Mouse (Mus musculus) intestine, embryonic 14.5 days (tissue): Measurements from ENCODE around the gene Mospd3. TPM values are rescaled to one million over a fixed set of nuclear protein-coding genes. Genes with fewer than 3 reads are reported as not detected.

ENCODE experiments used
- ATAC-seq: fragments of 200-750 bp; cut with Nextera tagmentation; replicated peaks from 2 replicates; pipeline ENCODE4 v1.8.0; 2017; ENCODE audit warnings: low read depth, moderate number of reproducible peaks, moderate TSS enrichment, moderate library complexity; ENCODE audit not compliant: low FRiP score, low TSS enrichment
- DNase-seq: peaks from one replicate; pipeline ENCODE4 v3.0.0-alpha.2; 2018; ENCODE audit warnings: low spot score
- H3K27ac ChIP-seq: fragments of 300-500 bp; sonication (generic); 2 replicates; pipeline ENCODE4 v1.5.1; 2014; ENCODE audit warnings: low read depth, mild to moderate bottlenecking, control low read depth
- H3K27me3 ChIP-seq: fragments of 300-500 bp; sonication (generic); replicated peaks from 2 replicates; pipeline ENCODE4 v1.6.1; 2014; ENCODE audit warnings: low read length, control low read depth; ENCODE audit not compliant: control insufficient read depth, insufficient read depth
- H3K36me3 ChIP-seq: fragments of 300-500 bp; sonication (generic); 2 replicates; pipeline ENCODE4 v1.6.1; 2014; ENCODE audit warnings: low read length, control low read depth; ENCODE audit not compliant: control insufficient read depth, insufficient read depth
- H3K4me1 ChIP-seq: fragments of 300-500 bp; sonication (generic); replicated peaks from 2 replicates; pipeline ENCODE4 v1.6.1; 2014; ENCODE audit warnings: low read length, control low read depth, mixed read lengths; ENCODE audit not compliant: control insufficient read depth, insufficient read depth
- H3K4me2 ChIP-seq: fragments of 300-500 bp; sonication (generic); 2 replicates; pipeline ENCODE4 v1.6.1; 2014; ENCODE audit warnings: low read length
- H3K4me3 ChIP-seq: fragments of 300-500 bp; sonication (generic); 2 replicates; pipeline ENCODE4 v1.5.1; 2014; ENCODE audit warnings: low read depth, low read length, control low read depth, mixed read lengths
- H3K9ac ChIP-seq: fragments of 300-500 bp; sonication (generic); 2 replicates; pipeline ENCODE4 v1.6.1; 2014; ENCODE audit warnings: mild to moderate bottlenecking, low read length
- H3K9me3 ChIP-seq: fragments of 300-500 bp; sonication (generic); 2 replicates; pipeline ENCODE4 v1.6.1; 2016; ENCODE audit warnings: low read length, control low read depth; ENCODE audit not compliant: control insufficient read depth
- WGBS: fragments of 180-500 bp; shearing (Covaris S2); extraction: QIAGEN DNeasy Blood & Tissue Kit; methylation state at CpG from one replicate; pipeline ENCODE4 v1.1.7; 2014; 5-methylcytosine and 5-hydroxymethylcytosine counted together
- polyA plus RNA-seq: library from polyadenylated mRNA; unstranded; fragments of >200 nt; fragmentation: Nextera tagmentation; extraction: Ambion mirVana; gene quantifications from 2 replicates; pipeline ENCODE4 v1.2.1, GENCODE M21; 2014

Gene Mospd3
- polyA plus RNA-seq, 1 experiment from 2014 or later, result 29.0 TPM

GRCm38 (mm10) chr5:137566416-137566815, 34.4 kb downstream of the Mospd3 start:
- 92% methylated on average over 5 of the region's 5 CpGs for WGBS
- no peak for DNase-seq

GRCm38 (mm10) chr5:137565744-137566143, 35.1 kb downstream of the Mospd3 start:
- H3K9ac ChIP-seq, result no peak overlapping the region
- DNase-seq (no peak), ATAC-seq (no peak)

More at GRCm38 (mm10) chr5:137566416-137566815, 34.4 kb downstream of the Mospd3 start:
- Histone ChIP-seq H3K36me3 (no peaks in the 10 kb centered on the region), H3K9me3 (no peaks in the 10 kb centered on the region), H3K9ac (no peak overlapping the region), H3K4me1 (0 out of 2 replicates have a peak, but pooled peaks cover 2% of the 10 kb centered on the region), H3K4me3 (no peak overlapping the region), H3K27ac (no peak overlapping the region), H3K27me3 (no peaks in the 10 kb centered on the region), H3K4me2 (no peak overlapping the region)
- no peak for ATAC-seq

DNA sequence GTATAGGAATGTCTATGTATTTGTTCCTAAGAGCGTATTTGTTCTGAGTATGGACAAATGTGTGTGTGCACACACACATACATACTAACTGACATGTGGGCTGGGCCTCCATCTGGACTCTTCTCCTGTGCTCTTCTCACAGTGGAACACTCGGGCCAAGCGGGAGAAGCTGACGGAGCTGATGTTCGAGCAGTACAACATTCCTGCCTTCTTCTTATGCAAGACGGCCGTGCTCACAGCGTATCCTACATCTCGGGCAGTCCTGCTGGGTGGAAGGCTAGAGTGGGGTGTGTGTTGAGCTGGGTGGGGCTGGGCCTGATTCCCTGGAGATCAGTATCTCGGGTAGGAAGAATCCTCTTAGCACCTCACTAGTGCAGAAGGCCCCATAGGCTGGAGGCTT, 37.9 kb downstream of the Mospd3 start:
- 76% methylated on average over 10 of the region's 10 CpGs for WGBS
- no peaks in the 10 kb centered on the region for H3K9me3 ChIP-seq
- no peaks in the 10 kb centered on the region for H3K4me1 ChIP-seq
- no peaks in the 10 kb centered on the region for H3K36me3 ChIP-seq
- H3K27me3 ChIP-seq, result no peaks in the 10 kb centered on the region
- no peak overlapping the region for H3K9ac ChIP-seq
- no peak overlapping the region for H3K27ac ChIP-seq
- ATAC-seq (no peak), DNase-seq (no peak)
- H3K4me3 ChIP-seq, result no peak overlapping the region
- H3K4me2 ChIP-seq, result no peak overlapping the region

More at GRCm38 (mm10) chr5:137565744-137566143, 35.1 kb downstream of the Mospd3 start:
- no peaks in the 10 kb centered on the region for H3K27me3 ChIP-seq
- H3K4me2 ChIP-seq, result no peak overlapping the region
- 72% methylated on average over 6 of the region's 6 CpGs for WGBS
- no peak overlapping the region for H3K27ac ChIP-seq
- H3K4me3 ChIP-seq, result no peak overlapping the region
- no peaks in the 10 kb centered on the region for H3K9me3 ChIP-seq
- H3K4me1 ChIP-seq, result 0 out of 2 replicates have a peak, but pooled peaks cover 2% of the 10 kb centered on the region
- no peaks in the 10 kb centered on the region for H3K36me3 ChIP-seq

GRCm38 (mm10) chr5:137561556-137561955, 39.3 kb downstream of the Mospd3 start:
- WGBS, result 64% methylated on average over 6 of the region's 6 CpGs
- ATAC-seq, result no peak

GRCm38 (mm10) chr5:137553898-137554297, 47.0 kb downstream of the Mospd3 start:
- WGBS, result 40% methylated on average over 11 of the region's 11 CpGs
- Histone ChIP-seq H3K9ac (no peak overlapping the region), H3K4me1 (no peaks in the 10 kb centered on the region), H3K4me2 (no peak overlapping the region; the same call in 1 of the 2 replicates), H3K9me3 (no peaks in the 10 kb centered on the region), H3K36me3 (no peaks in the 10 kb centered on the region), H3K27ac (no peak overlapping the region), H3K4me3 (no peak overlapping the region), H3K27me3 (peaks cover 17% of the 10 kb centered on the region)
- DNase-seq, result no peak
- no peak for ATAC-seq

More at GRCm38 (mm10) chr5:137561556-137561955, 39.3 kb downstream of the Mospd3 start:
- Histone ChIP-seq H3K9me3 (no peaks in the 10 kb centered on the region), H3K4me1 (no peaks in the 10 kb centered on the region), H3K36me3 (no peaks in the 10 kb centered on the region), H3K27ac (no peak overlapping the region), H3K27me3 (no peaks in the 10 kb centered on the region), H3K4me2 (no peak overlapping the region), H3K9ac (no peak overlapping the region), H3K4me3 (no peak overlapping the region)
- DNase-seq, result no peak

DNA sequence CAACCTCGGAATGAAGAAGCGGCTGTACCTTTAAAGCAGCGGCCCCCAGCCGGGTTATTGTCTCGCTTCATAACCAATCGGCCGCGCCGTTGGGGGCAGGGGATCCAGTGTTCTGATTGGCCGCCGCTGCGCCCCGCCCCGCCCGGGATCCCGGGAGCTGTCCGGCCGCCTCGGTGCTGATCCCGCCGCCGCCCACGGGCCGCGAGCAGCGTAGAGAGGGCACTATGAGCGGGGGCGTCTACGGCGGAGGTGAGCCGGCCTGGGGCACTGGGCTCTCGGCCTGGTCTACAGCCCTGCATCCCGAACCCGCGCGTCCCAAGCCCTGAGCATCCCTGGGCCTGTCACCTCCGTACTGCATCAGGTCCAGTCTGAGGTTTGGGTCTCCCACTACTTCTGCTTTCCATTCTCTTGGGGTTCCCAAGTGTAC, 47.4 kb downstream of the Mospd3 start, which contains the start of gene Actl6b:
Actl6b (plus strand) TSS at position 107 of the 427 bp plus-strand sequence.
- Histone ChIP-seq H3K9ac (no peak within 1 kb of the TSS), H3K4me1 (no peaks in the 10 kb centered on the region), H3K9me3 (no peaks in the 10 kb centered on the region), H3K4me2 (peak within 1 kb of the TSS; percentile 43), H3K36me3 (no peaks in the 10 kb centered on the region), H3K4me3 (peak within 1 kb of the TSS; percentile 15), H3K27me3 (peaks cover 17% of the 10 kb centered on the region), H3K27ac (no peak within 1 kb of the TSS)
- DNase-seq (peak; percentile 91), ATAC-seq (peak; percentile 87)
- WGBS, result 2% methylated on average over 36 of the region's 37 CpGs

DNA sequence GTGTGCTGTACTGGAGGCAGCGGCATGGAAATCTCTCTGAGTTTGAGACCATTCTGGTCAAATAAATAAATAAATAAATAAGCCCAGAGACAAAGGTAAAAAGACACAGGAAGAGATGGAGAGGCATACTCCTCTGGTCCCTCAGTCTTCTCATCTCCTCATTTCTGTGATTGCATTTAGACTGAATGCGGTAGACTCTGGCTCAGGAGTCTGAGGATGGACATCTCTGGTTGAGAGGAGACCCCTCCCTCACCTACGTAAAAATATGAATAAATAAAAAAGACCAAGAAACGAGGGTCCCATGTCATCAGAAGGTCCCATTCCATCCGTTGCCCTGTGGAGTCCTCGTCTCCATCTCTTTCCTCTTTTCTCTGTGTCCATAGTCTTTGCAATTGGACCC, 47.9 kb downstream of the Mospd3 start:
- no peaks in the 10 kb centered on the region for H3K36me3 ChIP-seq
- H3K4me1 ChIP-seq, result no peaks in the 10 kb centered on the region
- ATAC-seq, result no peak
- H3K27ac ChIP-seq, result no peak overlapping the region
- peak overlapping the region; percentile 43 for H3K4me2 ChIP-seq
- no peak for DNase-seq
- H3K27me3 ChIP-seq, result peaks cover 17% of the 10 kb centered on the region
- H3K9ac ChIP-seq, result no peak overlapping the region
- H3K9me3 ChIP-seq, result no peaks in the 10 kb centered on the region
- 27% methylated on average over 6 of the region's 6 CpGs for WGBS
- peak overlapping the region; percentile 15 for H3K4me3 ChIP-seq

- H3K27ac ChIP-seq, result no peak overlapping the region
- H3K4me3 ChIP-seq, result no peak overlapping the region
- no peaks in the 10 kb centered on the region for H3K9me3 ChIP-seq
- DNase-seq, result no peak
- H3K9ac ChIP-seq, result no peak overlapping the region
- no peaks in the 10 kb centered on the region for H3K4me1 ChIP-seq
- ATAC-seq, result no peak
- no peaks in the 10 kb centered on the region for H3K36me3 ChIP-seq
- 65% methylated on average over 5 of the region's 5 CpGs for WGBS
- H3K4me2 ChIP-seq, result no peak overlapping the region
- peaks cover 17% of the 10 kb centered on the region for H3K27me3 ChIP-seq
These were observed 49.7 kb downstream of the Mospd3 start for GRCm38 (mm10) chr5:137551119-137551518.

GRCm38 (mm10) chr5:137549840-137550239, 51.0 kb downstream of the Mospd3 start:
- Histone ChIP-seq H3K9me3 (no peaks in the 10 kb centered on the region), H3K4me3 (no peak overlapping the region), H3K36me3 (no peaks in the 10 kb centered on the region), H3K9ac (no peak overlapping the region), H3K4me1 (no peaks in the 10 kb centered on the region), H3K27ac (no peak overlapping the region), H3K27me3 (peaks cover 12% of the 10 kb centered on the region), H3K4me2 (no peak overlapping the region)
- DNase-seq (no peak), ATAC-seq (no peak)
- 81% methylated on average over 2 of the region's 2 CpGs for WGBS
